Mouse (Mus musculus) central nervous system, embryonic 11.5 days (tissue): ENCODE results near the gene Lzic. TPM values are rescaled to one million over a fixed set of nuclear protein-coding genes. Genes with fewer than 3 reads are reported as not detected.

ENCODE experiments used
- polyA plus RNA-seq: library from polyadenylated mRNA; depleted of rRNA; stranded (reverse); fragments of >200 nt; gene quantifications from 2 replicates; pipeline ENCODE4 v1.2.3, GENCODE M21; 2012; rRNA removed

Lzic gene
- polyA plus RNA-seq, result 38.8 and 38.9 TPM in 2 replicates

GRCm38 (mm10) chr4:149485053-149485824, at the start of gene Lzic, which contains the start of gene Nmnat1:
TSS of gene Lzic (plus strand) at chr4:149485229.
TSS of gene Nmnat1 (minus strand) at chr4:149485202.

GRCm38 (mm10) chr4:149454879-149455278, 30.1 kb upstream of the Lzic start, which contains the start of gene Rbp7:
TSS of gene Rbp7 (minus strand) at chr4:149454978.

GRCm38 (mm10) chr4:149477078-149477477, 8.0 kb upstream of the Lzic start, which contains the start of gene Tmem274:
TSS of gene Tmem274 (plus strand) at chr4:149477378.

GRCm38 (mm10) chr4:149517868-149518340, 32.9 kb downstream of the Lzic start, which contains the start of gene Ctnnbip1:
TSS of gene Ctnnbip1 (plus strand) at chr4:149518236.

Other genes with a start within 250 kb of the Lzic start
- 84.2 and 87.8 TPM in 2 replicates for gene Kif1b, start 177.5 kb upstream of the Lzic start, polyA plus RNA-seq
- 91.4 and 116 TPM in 2 replicates for gene Ube4b, start 58.5 kb upstream of the Lzic start, polyA plus RNA-seq
- gene Rbp7, start 30.3 kb upstream of the Lzic start, polyA plus RNA-seq, result 0.24 TPM in 1 of 2 replicates, not detected in the other
- gene Tmem274, start 7.9 kb upstream of the Lzic start, polyA plus RNA-seq, result not detected in 2 replicates
- 10.7 and 13.0 TPM in 2 replicates for gene Nmnat1, start within 50 bp of the Lzic start, polyA plus RNA-seq
- gene Ctnnbip1, start 33.0 kb downstream of the Lzic start, polyA plus RNA-seq, result 35.4 and 40.5 TPM in 2 replicates
- 48.2 and 62.5 TPM in 2 replicates for gene Clstn1, start 101.2 kb downstream of the Lzic start, polyA plus RNA-seq
- gene Pik3cd, start 217.3 kb downstream of the Lzic start, polyA plus RNA-seq, result 8.3 TPM in 2 replicates